7 mouse cellular contexts compared by ENCODE assay signal in genomic region chr11:21570109-21570474, GRCm38 (mm10). TPM values are rescaled to one million over a fixed set of nuclear protein-coding genes. Genes with fewer than 3 reads are reported as not detected.
DNase-seq lines count a peak whose midpoint lies in the region; ATAC-seq and TF ChIP-seq lines count a peak whose summit lies in the region.

No protein-coding gene starts in this region.

- peaks cover 19% of the 10 kb centered on the region for H3K36me3 ChIP-seq in hindbrain, embryonic 15.5 days
- H3K36me3 ChIP-seq in liver, postnatal 0 days (replicated peaks; ENCODE audit: insufficient read depth, low read length) = peaks cover 5% of the 10 kb centered on the region

- peaks cover 32% of the 10 kb centered on the region for H3K4me1 ChIP-seq in hindbrain, embryonic 15.5 days (replicated peaks)
- peaks cover 18% of the 10 kb centered on the region for H3K4me1 ChIP-seq in liver, postnatal 0 days (ENCODE audit: insufficient read depth)

- peak overlapping the region; percentile 82 for H3K4me3 ChIP-seq in hindbrain, embryonic 15.5 days
- no peak overlapping the region for H3K4me3 ChIP-seq in liver, postnatal 0 days (ENCODE audit: low read depth, low read length)

- H3K27me3 ChIP-seq in hindbrain, embryonic 15.5 days = no peaks in the 10 kb centered on the region
- H3K27me3 ChIP-seq in liver, postnatal 0 days (ENCODE audit: insufficient read depth, low read length) = no peaks in the 10 kb centered on the region

- no peak overlapping the region; the same call in 1 of the 2 replicates for H3K27ac ChIP-seq in hindbrain, embryonic 15.5 days (replicated peaks)
- peak overlapping the region; percentile 82; the same call in 1 of the 2 replicates for H3K27ac ChIP-seq in liver, postnatal 0 days (ENCODE audit: low read depth)

- TF ChIP-seq CTCF in liver, postnatal 0 days (IDR thresholded peaks at IDR 0.05; ENCODE audit: low read depth) = no peak

- peak; percentile 20 for DNase-seq in CD4-positive helper T cell, adult 2 months (ENCODE audit: low read depth, low spot score)
- DNase-seq in MN1 (ENCODE audit: low spot score) = peak; percentile 35
- no peak for DNase-seq in liver, postnatal 0 days
- no peak for DNase-seq in embryo, embryonic 10.5 days (ENCODE audit: low spot score)
- DNase-seq in left cerebral cortex, postnatal 25 days (ENCODE audit: low spot score in 2 of 2) = no peak

- H3K9me3 ChIP-seq in hindbrain, embryonic 15.5 days = no peaks in the 10 kb centered on the region
- no peaks in the 10 kb centered on the region for H3K9me3 ChIP-seq in liver, postnatal 0 days (ENCODE audit: low read length)

- no peak for TF ChIP-seq EP300 in liver, postnatal 0 days (IDR thresholded peaks at IDR 0.05; ENCODE audit: low read depth)

- H3K4me2 ChIP-seq in hindbrain, embryonic 15.5 days = peak overlapping the region; percentile 63
- peak overlapping the region; percentile 85 for H3K4me2 ChIP-seq in liver, postnatal 0 days (ENCODE audit: low read depth, low read length)

- intact Hi-C loops in left cerebral cortex, postnatal 25 days (cut with DNase I) = loop anchor here (5.0 kb wide), 1 partner anchor 198 kb away; the partner anchor contains the start of gene Ugp2

- H3K9ac ChIP-seq in hindbrain, embryonic 15.5 days = no peak overlapping the region
- peak overlapping the region; percentile 7; the same call in 1 of the 2 replicates for H3K9ac ChIP-seq in liver, postnatal 0 days (replicated peaks)

- ATAC-seq in hindbrain, embryonic 15.5 days (ENCODE audit: low FRiP score, low read depth) = no peak
- no peak for ATAC-seq in liver, postnatal 0 days
- no peak for ATAC-seq in erythroblast, adult 5-6 weeks (replicated peaks; ENCODE audit: low FRiP score, poor library complexity, severe bottlenecking)

- WGBS in hindbrain, embryonic 15.5 days = 47% methylated on average over 2 of the region's 2 CpGs
- WGBS in liver, postnatal 0 days (ENCODE audit: insufficient replicate concordance) = 57% methylated on average over 2 of the region's 2 CpGs

RNA-seq across cellular contexts. Expression of gene Wdpcp, which starts 1.9 kb away (rescaled TPM):
- 10.2 and 11.0 TPM in 2 replicates for polyA plus RNA-seq in hindbrain, embryonic 15.5 days (2015; fragmentation: Nextera tagmentation; extraction: Ambion mirVana)
- polyA plus RNA-seq in liver, postnatal 0 days (2015; fragmentation: Nextera tagmentation; extraction: Ambion mirVana) = 0.60 and 0.64 TPM in 2 replicates
- 10 to 100 TPM; 12.4 to 12.7 TPM for total RNA-seq in left cerebral cortex, postnatal 25 days (2021)
- 2.5 TPM in 1 of 2 replicates, not detected in the other for total RNA-seq in erythroblast, adult 5-6 weeks (2015; ENCODE audit: low replicate concordance)
- total RNA-seq in erythroblast, adult 5-6 weeks (2017; ENCODE audit: low replicate concordance) = 1.0 and 1.8 TPM in 2 replicates

RNA-seq across cellular contexts. Expression of gene Mdh1, which starts 2.1 kb away (rescaled TPM):
- 575 and 623 TPM in 2 replicates for polyA plus RNA-seq in hindbrain, embryonic 15.5 days (2015; fragmentation: Nextera tagmentation; extraction: Ambion mirVana)
- 466 and 478 TPM in 2 replicates for polyA plus RNA-seq in liver, postnatal 0 days (2015; fragmentation: Nextera tagmentation; extraction: Ambion mirVana)
- total RNA-seq in left cerebral cortex, postnatal 25 days (2021) = 100 to 1,000 TPM; 893 to 909 TPM
- 46.4 and 69.2 TPM in 2 replicates for total RNA-seq in erythroblast, adult 5-6 weeks (2015; ENCODE audit: low replicate concordance)
- total RNA-seq in erythroblast, adult 5-6 weeks (2017; ENCODE audit: low replicate concordance) = 31.9 and 42.4 TPM in 2 replicates

Comparison
In these comparisons a context has a peak if more than half of its experiments do, and no peak if none do; other contexts are left out.
1. DNase-seq: peak in CD4-positive helper T cell, adult 2 months (single experiment) and MN1 (single experiment); none in liver, postnatal 0 days (single experiment), embryo, embryonic 10.5 days (single experiment) and left cerebral cortex, postnatal 25 days (0 of 2).
2. RNA of gene Mdh1, which starts 2.1 kb away (total RNA-seq): 893 to 909 TPM in left cerebral cortex, postnatal 25 days; 31.9 to 69.2 TPM in erythroblast, adult 5-6 weeks; every median in the first group is over 10 times any median in the second.